Mouse (Mus musculus) frontal cortex, postnatal 36 days (tissue): Measurements from ENCODE around the gene Thbs1.

Source experiments
- DNase-seq, 2 experiments: peaks; one replicate each; pipeline ENCODE4 v3.0.0; 2022; ENCODE audit warnings: low spot score in 2 of 2

The Thbs1 gene

GRCm38 (mm10) chr2:118113808-118114524 is 2.3 kb downstream of the Thbs1 start:
- no peak for DNase-seq

GRCm38 (mm10) chr2:118114671-118115070 is 3.0 kb downstream of the Thbs1 start:
- no peak for DNase-seq

- DNase-seq = no peak
These were observed 4.0 kb downstream of the Thbs1 start for GRCm38 (mm10) chr2:118115647-118116046.

- DNase-seq = no peak
These were observed 4.5 kb downstream of the Thbs1 start for GRCm38 (mm10) chr2:118116180-118116579.

GRCm38 (mm10) chr2:118116754-118117290 is 5.1 kb downstream of the Thbs1 start:
- DNase-seq = no peak

- no peak for DNase-seq
These were observed 5.7 kb downstream of the Thbs1 start for GRCm38 (mm10) chr2:118117401-118117800.

- DNase-seq = no peak
These were observed 6.4 kb downstream of the Thbs1 start for GRCm38 (mm10) chr2:118118045-118118444.

GRCm38 (mm10) chr2:118118515-118118914 is 6.8 kb downstream of the Thbs1 start:
- DNase-seq = no peak

GRCm38 (mm10) chr2:118119684-118120083 is 8.0 kb downstream of the Thbs1 start:
- DNase-seq = no peak

- no peak for DNase-seq
These were observed 8.4 kb downstream of the Thbs1 start for GRCm38 (mm10) chr2:118120095-118120494.

GRCm38 (mm10) chr2:118120751-118121150 is 9.1 kb downstream of the Thbs1 start:
- DNase-seq = no peak

GRCm38 (mm10) chr2:118122291-118122690 is 10.6 kb downstream of the Thbs1 start:
- DNase-seq = no peak

GRCm38 (mm10) chr2:118123743-118124142 is 12.1 kb downstream of the Thbs1 start:
- no peak for DNase-seq

GRCm38 (mm10) chr2:118124437-118124836 is 12.8 kb downstream of the Thbs1 start:
- DNase-seq = no peak

GRCm38 (mm10) chr2:118125211-118125939 is 13.7 kb downstream of the Thbs1 start:
- DNase-seq = no peak

- DNase-seq = no peak
These were observed 14.3 kb downstream of the Thbs1 start for GRCm38 (mm10) chr2:118125943-118126470.

GRCm38 (mm10) chr2:118127516-118128288 is 16.0 kb downstream of the Thbs1 start:
- no peak for DNase-seq

- no peak for DNase-seq
These were observed 16.6 kb downstream of the Thbs1 start for GRCm38 (mm10) chr2:118128313-118128712.

GRCm38 (mm10) chr2:118137071-118137470 is 25.4 kb downstream of the Thbs1 start:
- no peak for DNase-seq

- DNase-seq = no peak
These were observed 26.1 kb downstream of the Thbs1 start for GRCm38 (mm10) chr2:118137776-118138175.

- DNase-seq = no peak
These were observed 27.6 kb downstream of the Thbs1 start for GRCm38 (mm10) chr2:118139261-118139660.

GRCm38 (mm10) chr2:118141651-118142050 is 30.0 kb downstream of the Thbs1 start:
- DNase-seq = no peak
